Mouse (Mus musculus) neural tube, embryonic 15.5 days (tissue): Measurements from ENCODE around the gene Atad1. TPM values are rescaled to one million over a fixed set of nuclear protein-coding genes. Genes with fewer than 3 reads are reported as not detected.
A peak's percentile ranks its signal among the peaks of the same experiment; 100 is the strongest.

Experiments used
- ATAC-seq: fragments of 200-750 bp; cut with Nextera tagmentation; 2 replicates; pipeline ENCODE4 v1.8.0; 2017; ENCODE audit warnings: mild to moderate bottlenecking, moderate TSS enrichment, moderate library complexity; ENCODE audit not compliant: low FRiP score
- H3K27ac ChIP-seq: fragments of 300-500 bp; sonication (generic); replicated peaks from 2 replicates; pipeline ENCODE4 v1.5.1; 2015; ENCODE audit warnings: mild to moderate bottlenecking, inconsistent platforms
- H3K27me3 ChIP-seq: fragments of 300-500 bp; sonication (generic); replicated peaks from 2 replicates; pipeline ENCODE4 v1.6.1; 2015; ENCODE audit warnings: inconsistent platforms
- H3K36me3 ChIP-seq: fragments of 300-500 bp; sonication (generic); 2 replicates; pipeline ENCODE4 v1.6.1; 2015; ENCODE audit warnings: inconsistent platforms
- H3K4me1 ChIP-seq: fragments of 300-500 bp; sonication (generic); 2 replicates; pipeline ENCODE4 v1.6.1; 2015; ENCODE audit warnings: inconsistent platforms
- H3K4me2 ChIP-seq: fragments of 300-500 bp; sonication (generic); 2 replicates; pipeline ENCODE4 v1.6.1; 2015; ENCODE audit warnings: inconsistent platforms, mild to moderate bottlenecking, moderate library complexity
- H3K4me3 ChIP-seq: fragments of 300-500 bp; sonication (generic); replicated peaks from 2 replicates; pipeline ENCODE4 v1.5.1; 2015; ENCODE audit warnings: mild to moderate bottlenecking, inconsistent platforms
- H3K9ac ChIP-seq: fragments of 300-500 bp; sonication (generic); replicated peaks from 2 replicates; pipeline ENCODE4 v1.6.1; 2015; ENCODE audit warnings: mild to moderate bottlenecking, inconsistent platforms
- H3K9me3 ChIP-seq: fragments of 300-500 bp; sonication (generic); replicated peaks from 2 replicates; pipeline ENCODE4 v1.6.1; 2016; ENCODE audit warnings: inconsistent platforms
- WGBS: fragments of 180-500 bp; shearing (Covaris S2); methylation state at CpG from one replicate; pipeline ENCODE4 v1.1.7; 2015; ENCODE audit warnings: mixed read lengths; 5-methylcytosine and 5-hydroxymethylcytosine counted together
- polyA plus RNA-seq: library from polyadenylated mRNA; unstranded; fragments of >200 nt; fragmentation: Nextera tagmentation; extraction: Ambion mirVana; gene quantifications from 2 replicates; pipeline ENCODE4 v1.2.1, GENCODE M21; 2015

The Atad1 gene
- polyA plus RNA-seq, 1 experiment from 2014 or later = 105 TPM

DNA sequence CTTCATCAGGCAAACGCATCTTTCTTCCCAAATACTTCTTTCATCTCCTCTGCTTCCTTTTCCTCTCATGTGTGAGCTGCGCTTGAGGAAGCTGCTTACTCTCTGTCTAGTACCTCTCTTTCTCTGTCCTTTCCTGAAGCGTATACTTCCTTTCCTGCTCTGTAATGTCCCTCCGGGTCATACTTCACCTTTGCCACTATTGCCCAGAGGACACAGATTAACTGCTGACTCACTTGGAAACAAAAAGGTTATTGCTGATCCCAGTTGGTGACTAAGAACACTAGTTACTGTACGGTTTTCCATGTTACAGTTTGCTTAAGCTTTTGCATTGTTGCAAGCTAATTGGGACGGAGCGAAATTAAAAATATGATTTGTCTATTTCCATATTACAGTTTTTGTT lies 1.7 kb downstream of the Atad1 start:
- Histone ChIP-seq H3K4me1 (no peaks in the 10 kb centered on the region), H3K27me3 (no peaks in the 10 kb centered on the region), H3K9me3 (no peaks in the 10 kb centered on the region), H3K36me3 (no peaks in the 10 kb centered on the region), H3K4me2 (no peak overlapping the region), H3K4me3 (no peak overlapping the region), H3K9ac (no peak overlapping the region), H3K27ac (no peak overlapping the region)
- WGBS = 87% methylated on average over 7 of the region's 7 CpGs
- ATAC-seq = no peak

DNA sequence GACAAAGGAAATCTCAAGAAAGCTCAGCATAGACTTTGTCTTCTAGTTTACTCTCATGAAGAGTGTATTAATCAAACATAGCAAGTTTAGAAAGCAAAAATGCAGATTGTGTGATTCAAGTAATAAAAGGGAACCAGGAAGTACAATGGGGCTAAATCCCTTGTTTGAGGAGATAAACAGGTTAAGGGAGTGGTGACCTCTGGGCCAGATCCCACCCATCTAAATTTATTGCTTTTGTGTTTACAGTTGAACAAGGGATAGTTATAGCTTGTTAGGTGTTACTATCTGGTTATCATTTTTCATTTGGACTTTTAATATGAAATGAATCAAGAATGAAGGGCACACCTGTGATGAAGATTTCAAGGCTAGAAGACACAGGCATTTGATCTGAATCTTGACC lies 6.7 kb downstream of the Atad1 start:
- Histone ChIP-seq H3K27ac (no peak overlapping the region), H3K9ac (no peak overlapping the region), H3K36me3 (no peaks in the 10 kb centered on the region), H3K4me3 (no peak overlapping the region), H3K9me3 (no peaks in the 10 kb centered on the region), H3K27me3 (no peaks in the 10 kb centered on the region; the same call in 1 of the 2 replicates), H3K4me2 (no peak overlapping the region), H3K4me1 (no peaks in the 10 kb centered on the region)
- no peak for ATAC-seq

- peaks cover 13% of the 10 kb centered on the region for H3K4me1 ChIP-seq
- 90% methylated on average over 4 of the region's 4 CpGs for WGBS
- H3K4me2 ChIP-seq = no peak overlapping the region
- H3K9ac ChIP-seq = no peak overlapping the region
- H3K27ac ChIP-seq = no peak overlapping the region
- H3K36me3 ChIP-seq = no peaks in the 10 kb centered on the region
- no peaks in the 10 kb centered on the region for H3K9me3 ChIP-seq
- no peak overlapping the region for H3K4me3 ChIP-seq
- H3K27me3 ChIP-seq = peaks cover 2% of the 10 kb centered on the region; the same call in 1 of the 2 replicates
- ATAC-seq = no peak
Measured at GRCm38 (mm10) chr19:32729785-32730184, 9.8 kb downstream of the Atad1 start.

GRCm38 (mm10) chr19:32726451-32727325 lies 12.9 kb downstream of the Atad1 start:
- 3% methylated on average over 22 of the region's 22 CpGs for WGBS
- Histone ChIP-seq H3K9ac (peak overlapping the region; percentile 28; the same call in 1 of the 2 replicates), H3K36me3 (no peaks in the 10 kb centered on the region), H3K27me3 (peaks cover 2% of the 10 kb centered on the region; the same call in 1 of the 2 replicates), H3K4me3 (peak overlapping the region; percentile 19), H3K9me3 (no peaks in the 10 kb centered on the region), H3K4me1 (peaks cover 13% of the 10 kb centered on the region), H3K27ac (no peak overlapping the region), H3K4me2 (peak overlapping the region; percentile 50)
- peak; percentile 50; the same call in 1 of the 2 replicates for ATAC-seq

DNA sequence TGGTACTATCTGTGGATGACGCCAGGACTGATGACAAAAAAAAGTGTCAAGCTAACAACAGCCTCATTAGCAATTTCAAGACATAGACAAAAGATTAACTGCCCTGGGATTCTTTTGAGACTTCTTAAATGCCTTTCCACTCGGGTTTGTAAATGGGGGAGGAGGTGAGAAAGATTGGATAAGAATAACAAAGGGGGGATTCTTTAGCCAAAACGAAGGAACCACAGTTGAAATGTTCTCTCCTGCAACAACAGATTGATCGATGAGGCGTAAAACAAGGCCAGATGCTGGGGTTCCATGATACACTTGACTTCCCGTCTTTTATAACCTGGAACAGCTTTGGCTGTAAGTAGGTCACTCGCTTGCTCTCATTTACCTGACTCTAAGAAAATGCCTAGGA lies 15.8 kb downstream of the Atad1 start:
- 10% methylated on average over 7 of the region's 7 CpGs for WGBS
- H3K4me1 ChIP-seq = peaks cover 13% of the 10 kb centered on the region
- H3K9ac ChIP-seq = no peak overlapping the region
- ATAC-seq = no peak
- H3K4me3 ChIP-seq = no peak overlapping the region
- H3K27ac ChIP-seq = no peak overlapping the region
- no peaks in the 10 kb centered on the region for H3K9me3 ChIP-seq
- H3K4me2 ChIP-seq = no peak overlapping the region
- H3K36me3 ChIP-seq = no peaks in the 10 kb centered on the region
- peaks cover 2% of the 10 kb centered on the region; the same call in 1 of the 2 replicates for H3K27me3 ChIP-seq

GRCm38 (mm10) chr19:32720319-32720718 lies 19.3 kb downstream of the Atad1 start:
- Histone ChIP-seq H3K4me3 (no peak overlapping the region), H3K4me2 (no peak overlapping the region), H3K4me1 (no peaks in the 10 kb centered on the region), H3K9me3 (no peaks in the 10 kb centered on the region), H3K27me3 (no peaks in the 10 kb centered on the region), H3K27ac (no peak overlapping the region), H3K36me3 (no peaks in the 10 kb centered on the region), H3K9ac (no peak overlapping the region)
- 96% methylated on average over 1 of the region's 1 CpGs for WGBS
- ATAC-seq = no peak

DNA sequence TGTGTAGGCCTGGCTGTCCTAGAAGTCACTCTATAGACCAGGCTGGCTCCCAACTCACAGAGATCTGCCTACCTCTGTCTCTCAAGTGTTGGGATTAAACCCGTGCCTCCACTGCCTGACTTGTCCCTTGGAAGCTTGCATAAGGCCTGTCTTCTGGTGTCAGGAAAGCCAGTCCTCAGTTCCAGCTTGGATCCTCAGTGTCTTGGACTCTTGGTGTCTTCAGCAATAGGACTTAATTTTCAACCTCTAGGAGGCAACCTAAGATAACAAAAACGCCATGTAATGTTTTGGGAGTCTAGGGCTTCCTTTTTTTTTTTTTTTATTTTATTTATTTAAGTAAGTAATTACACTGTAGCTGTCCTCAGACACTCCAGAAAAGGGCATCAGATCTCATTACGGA lies 22.0 kb downstream of the Atad1 start:
- ATAC-seq = no peak
- WGBS = 75% methylated on average over 3 of the region's 3 CpGs
- Histone ChIP-seq H3K27me3 (no peaks in the 10 kb centered on the region), H3K4me3 (no peak overlapping the region), H3K36me3 (no peaks in the 10 kb centered on the region), H3K9me3 (no peaks in the 10 kb centered on the region), H3K4me2 (no peak overlapping the region), H3K9ac (no peak overlapping the region), H3K27ac (no peak overlapping the region), H3K4me1 (peaks cover 9% of the 10 kb centered on the region; the same call in 1 of the 2 replicates)

GRCm38 (mm10) chr19:32715681-32716080 lies 23.9 kb downstream of the Atad1 start:
- Histone ChIP-seq H3K27ac (no peak overlapping the region), H3K27me3 (no peaks in the 10 kb centered on the region), H3K9ac (no peak overlapping the region), H3K36me3 (no peaks in the 10 kb centered on the region), H3K4me3 (no peak overlapping the region), H3K4me1 (peaks cover 15% of the 10 kb centered on the region), H3K4me2 (no peak overlapping the region), H3K9me3 (no peaks in the 10 kb centered on the region)
- ATAC-seq = no peak

DNA sequence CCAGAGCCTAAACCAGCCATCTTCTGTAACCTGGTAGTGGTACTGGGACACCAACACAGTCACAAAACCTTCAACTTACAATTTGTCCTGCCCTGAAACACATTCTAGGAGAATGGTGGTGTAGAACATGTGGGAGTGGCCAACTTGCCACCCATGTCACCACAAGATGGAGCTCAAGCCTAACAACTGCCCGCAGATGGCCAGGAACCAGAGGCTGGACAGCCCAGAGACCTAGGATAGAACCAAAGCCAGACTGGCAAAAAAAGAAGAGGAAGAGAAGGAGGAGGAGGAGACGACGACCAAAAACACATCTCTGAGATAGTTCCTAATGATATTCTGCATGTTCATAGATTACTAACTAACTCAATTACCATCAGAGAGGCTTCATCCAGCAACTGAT lies 24.4 kb downstream of the Atad1 start:
- Histone ChIP-seq H3K9ac (no peak overlapping the region), H3K4me3 (no peak overlapping the region), H3K9me3 (no peaks in the 10 kb centered on the region), H3K27ac (no peak overlapping the region), H3K36me3 (no peaks in the 10 kb centered on the region), H3K4me1 (peaks cover 20% of the 10 kb centered on the region), H3K27me3 (no peaks in the 10 kb centered on the region), H3K4me2 (no peak overlapping the region)
- ATAC-seq = no peak
- WGBS = 16% methylated on average over 3 of the region's 3 CpGs

DNA sequence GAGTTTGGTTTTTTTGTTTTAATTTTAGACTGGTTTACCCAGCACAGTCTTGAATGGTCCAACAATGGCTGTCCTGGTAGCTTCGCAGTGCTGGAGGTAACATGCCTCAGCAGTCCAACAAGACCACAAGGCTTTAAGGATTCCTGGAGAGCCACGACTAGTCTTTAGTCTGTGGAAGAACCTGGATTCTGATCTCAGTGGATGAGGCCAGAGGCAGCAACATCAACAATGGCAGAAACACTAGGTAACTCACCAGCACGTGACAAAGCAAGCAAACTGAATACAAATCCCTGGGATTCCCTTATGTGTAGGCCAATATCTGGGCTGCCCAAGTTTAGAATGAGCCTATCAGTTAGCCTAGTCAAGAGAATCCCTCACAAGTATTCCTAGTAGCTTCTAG lies 26.1 kb downstream of the Atad1 start:
- Histone ChIP-seq H3K9ac (no peak overlapping the region), H3K4me1 (peaks cover 26% of the 10 kb centered on the region), H3K4me2 (no peak overlapping the region), H3K9me3 (no peaks in the 10 kb centered on the region), H3K36me3 (no peaks in the 10 kb centered on the region), H3K27me3 (no peaks in the 10 kb centered on the region), H3K27ac (peak overlapping the region; percentile 95; the same call in 1 of the 2 replicates), H3K4me3 (no peak overlapping the region)
- ATAC-seq = no peak
- WGBS = 87% methylated on average over 3 of the region's 3 CpGs

- Histone ChIP-seq H3K36me3 (no peaks in the 10 kb centered on the region), H3K9ac (peak overlapping the region; percentile 97), H3K4me3 (peak overlapping the region; percentile 89), H3K4me1 (peaks cover 26% of the 10 kb centered on the region), H3K27ac (peak overlapping the region; percentile 95), H3K4me2 (peak overlapping the region; percentile 75), H3K27me3 (no peaks in the 10 kb centered on the region), H3K9me3 (no peaks in the 10 kb centered on the region)
- WGBS = under 1% methylated on average over 11 of the region's 11 CpGs
- ATAC-seq = peak; percentile 91
Measured at GRCm38 (mm10) chr19:32712588-32713042, 27.0 kb downstream of the Atad1 start.
